Mouse (Mus musculus) liver, embryonic 14.5 days (tissue): ENCODE measurements at regions not wholly inside any gene's neighbourhood (a gene's known extent, or its start where the extent isn't known, plus 50 kb on each side); places are given as distances from the start of the nearest gene placed in this dataset.

ENCODE experiments used
- CTCF ChIP-seq: IDR thresholded peaks from 2 replicates; pipeline ENCODE4 v1.5.1; 2016; ENCODE audit warnings: antibody characterized with exemption, low read depth, control low read depth
- EP300 ChIP-seq: IDR thresholded peaks from 2 replicates; pipeline ENCODE4 v1.6.1; 2016; ENCODE audit warnings: antibody characterized with exemption, low read depth

GRCm38 (mm10) chr13:51017727-51018321, 82.9 kb upstream of the Spin1 start:
- TF ChIP-seq CTCF (no peak), EP300 (no peak)
